Comparison of ENCODE assay signal across 8 mouse cellular contexts in genomic region chr5:122850319-122851002, GRCm38 (mm10). TPM values are rescaled to one million over a fixed set of nuclear protein-coding genes. Genes with fewer than 3 reads are reported as not detected.
DNase-seq lines count a peak whose midpoint lies in the region; ATAC-seq lines count a peak whose summit lies in the region.

No protein-coding gene starts in this region.

- H3K4me3 ChIP-seq in heart, embryonic 15.5 days: peak overlapping the region; percentile 88
- H3K4me3 ChIP-seq in stomach, embryonic 15.5 days (replicated peaks): peak overlapping the region; percentile 97

- ATAC-seq in heart, embryonic 15.5 days (replicated peaks; ENCODE audit: insufficient number of reproducible peaks, insufficient read depth, low FRiP score, low read depth): peak; percentile 72
- peak; percentile 54 for ATAC-seq in stomach, embryonic 15.5 days (ENCODE audit: insufficient read depth, low FRiP score, low read depth)

- peak; percentile 71 for DNase-seq in cerebellum, adult 9-11 months
- DNase-seq in cerebellum, adult 8-10 months: no peak
- peak; percentile 55 for DNase-seq in urinary bladder, postnatal 14 days (ENCODE audit: low spot score)
- no peak for DNase-seq in urinary bladder, adult 2 months (ENCODE audit: low spot score)
- peak; percentile 12 to 17 for DNase-seq in layer of hippocampus, postnatal 25 days (ENCODE audit: extremely low spot score in 1 of 2, low spot score in 1 of 2)
- DNase-seq in lung, postnatal 14 days: peak; percentile 54

- no peaks in the 10 kb centered on the region for H3K36me3 ChIP-seq in heart, embryonic 15.5 days
- H3K36me3 ChIP-seq in stomach, embryonic 15.5 days: no peaks in the 10 kb centered on the region

- peak overlapping the region; percentile 94 for H3K27ac ChIP-seq in heart, embryonic 15.5 days
- H3K27ac ChIP-seq in stomach, embryonic 15.5 days: peak overlapping the region; percentile 90

- WGBS in heart, embryonic 15.5 days: under 1% methylated on average over 38 of the region's 38 CpGs
- under 1% methylated on average over 38 of the region's 38 CpGs for WGBS in stomach, embryonic 15.5 days

- peak overlapping the region; percentile 88 for H3K4me2 ChIP-seq in heart, embryonic 15.5 days
- H3K4me2 ChIP-seq in stomach, embryonic 15.5 days: peak overlapping the region; percentile 91

- peak overlapping the region; percentile 98 for H3K9ac ChIP-seq in heart, embryonic 15.5 days
- peak overlapping the region; percentile 96 for H3K9ac ChIP-seq in stomach, embryonic 15.5 days

- no peaks in the 10 kb centered on the region for H3K27me3 ChIP-seq in heart, embryonic 15.5 days
- H3K27me3 ChIP-seq in stomach, embryonic 15.5 days (replicated peaks): no peaks in the 10 kb centered on the region

- no peaks in the 10 kb centered on the region for H3K9me3 ChIP-seq in heart, embryonic 15.5 days (replicated peaks)
- H3K9me3 ChIP-seq in stomach, embryonic 15.5 days: no peaks in the 10 kb centered on the region

- peaks cover 15% of the 10 kb centered on the region for H3K4me1 ChIP-seq in heart, embryonic 15.5 days (replicated peaks)
- peaks cover 10% of the 10 kb centered on the region; the same call in 1 of the 2 replicates for H3K4me1 ChIP-seq in stomach, embryonic 15.5 days

RNA-seq across cellular contexts. Expression of gene Rnf34, which starts 0.6 kb away (rescaled TPM):
- 22.6 and 26.7 TPM in 2 replicates for polyA plus RNA-seq in urinary bladder, adult 2 months (2012; rRNA removed)
- 28.5 and 28.7 TPM in 2 replicates for polyA plus RNA-seq in heart, embryonic 15.5 days (2015; fragmentation: Nextera tagmentation; extraction: Ambion mirVana)
- 10 to 100 TPM; 58.0 TPM for total RNA-seq in layer of hippocampus, postnatal 25 days (2021)
- polyA plus RNA-seq in stomach, embryonic 15.5 days (2015; fragmentation: Nextera tagmentation; extraction: Ambion mirVana): 28.4 and 32.7 TPM in 2 replicates

RNA-seq across cellular contexts. Expression of gene Anapc5, which starts 29.3 kb away (rescaled TPM):
- 404 and 530 TPM in 2 replicates for polyA plus RNA-seq in urinary bladder, adult 2 months (2012; rRNA removed)
- polyA plus RNA-seq in heart, embryonic 15.5 days (2015; fragmentation: Nextera tagmentation; extraction: Ambion mirVana): 286 and 337 TPM in 2 replicates
- 100 to 1,000 TPM; 198 to 200 TPM for total RNA-seq in layer of hippocampus, postnatal 25 days (2021)
- polyA plus RNA-seq in stomach, embryonic 15.5 days (2015; fragmentation: Nextera tagmentation; extraction: Ambion mirVana): 384 and 409 TPM in 2 replicates

Comparison
In these comparisons a context has a peak if more than half of its experiments do, and no peak if none do; other contexts are left out.
1. DNase-seq: peak in cerebellum, adult 9-11 months (single experiment), urinary bladder, postnatal 14 days (single experiment), layer of hippocampus, postnatal 25 days (2 of 2) and lung, postnatal 14 days (single experiment); none in cerebellum, adult 8-10 months (single experiment) and urinary bladder, adult 2 months (single experiment).